Mouse (Mus musculus): ENCODE measurements around the gene Gm13043.
"Not testable (repeated sequence)": the region's sequence is repeated elsewhere in the genome, so short reads cannot be mapped to it uniquely, and the experiment has no call there.

Gm13043 gene

DNA sequence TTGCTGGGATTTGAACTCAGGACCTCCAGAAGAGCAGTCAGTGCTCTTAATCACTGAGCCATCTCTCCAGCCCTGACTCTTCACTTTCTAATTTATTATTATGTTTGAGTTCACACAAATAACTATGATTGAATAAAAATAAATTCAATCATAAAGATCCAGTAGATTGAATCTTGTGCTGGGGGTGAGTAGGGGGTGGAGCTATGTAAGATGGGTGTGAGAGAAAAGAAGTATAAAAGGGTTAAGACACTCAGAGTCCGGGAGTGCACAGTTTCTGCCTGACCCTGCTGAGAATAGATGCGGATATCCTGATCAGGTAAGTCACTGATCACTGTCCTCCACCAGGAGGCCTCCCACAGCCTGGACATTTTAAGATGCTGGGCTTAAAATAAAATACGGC, at the start of gene Gm13043:
Gm13043 (plus strand) TSS at position 301 of the 400 bp plus-strand sequence.
- in situ Hi-C loops (cut with MboI, MseI): no loop called here

- in situ Hi-C loops (cut with MboI, MseI): not testable (repeated sequence)
Measured at GRCm38 (mm10) chr4:143535654-143536053, 24.5 kb downstream of the Gm13043 start, which contains the start of gene Gm13040. Gm13040 (plus strand) TSS chr4:143535954.

DNA sequence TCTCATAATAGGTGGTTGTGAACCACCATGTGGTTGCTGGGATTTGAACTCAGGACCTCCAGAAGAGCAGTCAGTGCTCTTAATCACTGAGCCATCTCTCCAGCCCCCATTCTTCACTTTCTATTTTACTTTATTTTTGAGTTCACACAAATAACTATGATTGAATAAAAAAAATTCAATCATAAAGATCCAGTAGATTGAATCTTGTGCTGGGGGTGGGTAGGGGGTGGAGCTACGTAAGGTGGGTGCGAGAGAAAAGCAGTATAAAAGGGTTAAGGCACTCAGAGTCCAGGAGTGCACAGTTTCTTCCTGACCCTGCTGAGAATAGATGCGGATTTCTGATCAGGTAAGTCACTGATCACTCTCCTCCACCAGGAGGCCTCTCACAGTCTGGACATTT, 40.3 kb downstream of the Gm13043 start, which contains the start of the genes BC080695 and Gm13057:
BC080695 (plus strand) TSS at position 301 of the 400 bp plus-strand sequence.
Gm13057 (plus strand) TSS at position 310 of the 400 bp plus-strand sequence.
- in situ Hi-C loops (cut with MboI, MseI): not testable (repeated sequence)

Measured in T-helper 2 cell (primary cell).